Mouse (Mus musculus): ENCODE results near the gene Pigo. TPM values are rescaled to one million over a fixed set of nuclear protein-coding genes. Genes with fewer than 3 reads are reported as not detected.

The Pigo gene
- polyA plus RNA-seq, 1 experiment = 4.9 TPM

DNA sequence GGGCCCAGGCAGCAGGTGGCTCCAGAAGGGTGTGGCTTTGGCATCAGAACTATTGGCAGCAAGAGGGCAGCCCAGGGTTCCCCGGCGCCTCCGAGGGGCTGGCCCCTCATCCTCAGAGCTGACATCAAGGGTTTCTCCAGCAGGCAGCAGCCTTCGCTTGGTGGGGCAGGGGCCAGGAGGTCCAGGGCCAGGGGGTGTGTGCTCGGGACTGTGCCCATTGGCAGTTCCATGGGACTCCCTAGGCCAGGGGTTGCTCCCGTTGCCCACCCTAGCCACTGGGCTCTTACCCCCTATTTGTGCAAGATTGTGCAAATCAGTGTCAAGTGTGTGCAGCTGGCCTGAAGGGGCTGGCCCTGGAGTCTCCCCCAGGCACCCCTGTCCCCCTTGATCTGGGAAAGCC, 10.2 kb upstream of the Pigo start:
- Histone ChIP-seq H3K79me3 (ENCODE audit: low read depth) (no peaks in the 10 kb centered on the region), H3K4me3 (ENCODE audit: insufficient read depth, poor library complexity, severe bottlenecking) (no peak overlapping the region), H3K79me2 (ENCODE audit: control insufficient read depth, insufficient read depth) (peaks cover 4% of the 10 kb centered on the region), H3ac (ENCODE audit: control insufficient read depth, insufficient read length, low read depth) (no peak overlapping the region), H3K27me3 (ENCODE audit: control insufficient read depth, insufficient read depth, insufficient read length) (no peaks in the 10 kb centered on the region), H3K36me3 (ENCODE audit: control insufficient read depth, insufficient read depth) (no peaks in the 10 kb centered on the region)
- TF ChIP-seq CEBPB (IDR thresholded peaks at IDR 0.05; ENCODE audit: low read depth) (no peak), MAX (IDR thresholded peaks at IDR 0.05) (no peak), FOSL1 (IDR thresholded peaks at IDR 0.05; ENCODE audit: insufficient read depth, low read length, poor library complexity, severe bottlenecking) (no peak), MYOD1 (IDR thresholded peaks at IDR 0.05; ENCODE audit: control insufficient read depth, insufficient read length, low read depth) (no peak), MYOG (IDR thresholded peaks at IDR 0.05; ENCODE audit: control insufficient read depth, extremely low read depth, insufficient read length) (no peak), USF1 (IDR thresholded peaks at IDR 0.05; ENCODE audit: low read depth) (no peak), CTCF (IDR thresholded peaks at IDR 0.05; ENCODE audit: control insufficient read depth, insufficient read depth, insufficient read length) (no peak)

DNA sequence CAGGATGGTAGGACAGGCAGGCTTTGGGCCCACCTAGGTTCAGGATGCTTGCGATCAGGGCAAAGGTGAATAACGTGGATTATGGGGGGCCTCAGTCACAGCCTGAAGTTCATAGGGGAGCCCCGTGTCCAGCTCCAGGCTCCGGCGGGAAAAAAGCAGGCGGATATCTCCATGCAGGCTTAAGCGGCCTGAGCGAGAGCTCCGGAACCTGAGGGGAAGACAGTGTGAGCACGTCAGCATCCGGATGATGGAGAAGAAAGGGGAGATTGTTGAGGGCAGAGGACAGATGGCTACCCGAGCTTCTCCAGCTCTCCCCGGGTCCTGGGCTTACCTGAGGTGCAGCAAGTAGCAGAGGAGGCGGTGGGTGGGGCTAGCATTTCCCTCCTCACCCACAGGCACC, 7.9 kb upstream of the Pigo start:
- H3K4me3 ChIP-seq (ENCODE audit: insufficient read depth, poor library complexity, severe bottlenecking) = no peak overlapping the region
- H3K79me2 ChIP-seq (ENCODE audit: control insufficient read depth, insufficient read depth) = peaks cover 18% of the 10 kb centered on the region
- H3ac ChIP-seq (ENCODE audit: control insufficient read depth, insufficient read length, low read depth) = no peak overlapping the region
- no peaks in the 10 kb centered on the region for H3K79me3 ChIP-seq (ENCODE audit: low read depth)
- no peaks in the 10 kb centered on the region for H3K27me3 ChIP-seq (ENCODE audit: control insufficient read depth, insufficient read depth, insufficient read length)
- TF ChIP-seq MAX (IDR thresholded peaks at IDR 0.05) (no peak), USF1 (IDR thresholded peaks at IDR 0.05; ENCODE audit: low read depth) (no peak), CTCF (IDR thresholded peaks at IDR 0.05; ENCODE audit: control insufficient read depth, insufficient read depth, insufficient read length) (no peak), CEBPB (IDR thresholded peaks at IDR 0.05; ENCODE audit: low read depth) (no peak), MYOD1 (IDR thresholded peaks at IDR 0.05; ENCODE audit: control insufficient read depth, insufficient read length, low read depth) (no peak), MYOG (IDR thresholded peaks at IDR 0.05; ENCODE audit: control insufficient read depth, extremely low read depth, insufficient read length) (no peak), FOSL1 (IDR thresholded peaks at IDR 0.05; ENCODE audit: insufficient read depth, low read length, poor library complexity, severe bottlenecking) (no peak)
- peaks cover 11% of the 10 kb centered on the region for H3K36me3 ChIP-seq (ENCODE audit: control insufficient read depth, insufficient read depth)

DNA sequence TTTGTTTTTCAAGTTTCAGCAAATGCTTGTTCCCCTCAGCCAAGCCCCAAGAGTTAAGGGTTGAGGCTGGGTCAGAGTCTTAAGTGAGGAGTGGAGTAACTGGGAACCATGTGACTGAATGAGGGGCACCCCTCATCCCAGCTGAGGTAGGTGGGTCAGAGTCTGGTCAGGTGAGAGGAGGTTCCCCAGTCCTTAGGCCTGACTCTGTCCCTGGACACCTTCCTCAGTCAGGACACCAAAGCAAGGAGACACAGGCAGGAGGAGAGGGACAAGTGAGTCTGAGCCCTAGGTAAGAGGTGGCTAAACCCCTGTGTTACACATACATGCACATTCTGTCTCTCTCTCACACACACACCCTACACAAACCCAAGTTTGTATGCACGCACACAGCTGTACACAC, 6.9 kb upstream of the Pigo start:
- H3K4me3 ChIP-seq (ENCODE audit: insufficient read depth, poor library complexity, severe bottlenecking) = no peak overlapping the region
- TF ChIP-seq MYOG (IDR thresholded peaks at IDR 0.05; ENCODE audit: control insufficient read depth, extremely low read depth, insufficient read length) (no peak), MAX (IDR thresholded peaks at IDR 0.05) (no peak), CTCF (IDR thresholded peaks at IDR 0.05; ENCODE audit: control insufficient read depth, insufficient read depth, insufficient read length) (no peak)
- peaks cover 18% of the 10 kb centered on the region for H3K79me2 ChIP-seq (ENCODE audit: control insufficient read depth, insufficient read depth)
- H3ac ChIP-seq (ENCODE audit: control insufficient read depth, insufficient read length, low read depth) = no peak overlapping the region
- peaks cover 21% of the 10 kb centered on the region for H3K36me3 ChIP-seq (ENCODE audit: control insufficient read depth, insufficient read depth)
- no peaks in the 10 kb centered on the region for H3K79me3 ChIP-seq (ENCODE audit: low read depth)
- H3K27me3 ChIP-seq (ENCODE audit: control insufficient read depth, insufficient read depth, insufficient read length) = no peaks in the 10 kb centered on the region

DNA sequence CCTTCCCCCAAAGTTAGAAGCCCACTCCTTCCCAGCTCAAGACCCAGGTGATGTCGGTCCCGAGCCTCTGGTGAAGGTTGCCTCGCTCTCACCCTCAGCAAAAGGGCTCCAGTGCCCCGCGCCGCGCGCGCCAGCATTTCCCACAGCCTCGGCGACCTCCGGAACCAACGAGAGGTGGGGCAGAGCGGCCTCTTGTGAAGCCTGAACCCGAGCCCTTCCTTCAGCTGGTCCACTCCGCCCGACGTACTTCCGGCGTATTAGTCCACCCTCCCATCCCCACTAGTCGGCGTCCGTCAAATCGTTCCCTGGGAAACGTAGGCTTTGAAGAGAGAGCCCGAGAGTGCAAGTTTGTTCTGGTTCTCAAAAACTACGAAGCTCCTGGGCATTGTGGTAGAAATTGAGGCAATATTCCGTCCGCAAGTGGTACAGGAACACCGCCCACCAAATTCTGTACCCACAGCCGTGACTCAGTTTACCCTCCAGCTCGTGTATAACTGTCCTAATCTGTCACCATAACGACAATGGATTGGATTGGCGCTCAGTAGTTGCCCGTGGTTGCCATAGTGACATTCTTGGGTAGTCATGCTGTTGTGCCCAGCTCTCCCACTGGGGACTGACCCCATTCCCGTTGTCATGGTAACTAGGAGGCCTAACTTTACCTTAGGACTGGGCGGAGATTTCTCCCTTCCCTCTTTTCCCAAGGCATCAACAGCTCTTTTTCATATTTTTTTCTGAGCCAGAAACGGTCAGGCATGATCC, 5.8 kb upstream of the Pigo start, which contains the start of gene Stoml2:
Gene Stoml2, minus strand, starts transcription at position 474 of the 759 bp plus-strand sequence.
- Histone ChIP-seq H3K27me3 (ENCODE audit: control insufficient read depth, insufficient read depth, insufficient read length) (no peaks in the 10 kb centered on the region), H3K79me2 (ENCODE audit: control insufficient read depth, insufficient read depth) (peaks cover 18% of the 10 kb centered on the region), H3K36me3 (ENCODE audit: control insufficient read depth, insufficient read depth) (peaks cover 22% of the 10 kb centered on the region), H3ac (ENCODE audit: control insufficient read depth, insufficient read length, low read depth) (peak within 1 kb of the TSS; percentile 69), H3K79me3 (ENCODE audit: low read depth) (no peaks in the 10 kb centered on the region), H3K4me3 (ENCODE audit: insufficient read depth, poor library complexity, severe bottlenecking) (peak within 1 kb of the TSS; percentile 68)
- TF ChIP-seq MYOD1 (IDR thresholded peaks at IDR 0.05; ENCODE audit: control insufficient read depth, insufficient read length, low read depth) = no peak
- TF ChIP-seq MAX (IDR thresholded peaks at IDR 0.05) = peak; percentile 63

DNA sequence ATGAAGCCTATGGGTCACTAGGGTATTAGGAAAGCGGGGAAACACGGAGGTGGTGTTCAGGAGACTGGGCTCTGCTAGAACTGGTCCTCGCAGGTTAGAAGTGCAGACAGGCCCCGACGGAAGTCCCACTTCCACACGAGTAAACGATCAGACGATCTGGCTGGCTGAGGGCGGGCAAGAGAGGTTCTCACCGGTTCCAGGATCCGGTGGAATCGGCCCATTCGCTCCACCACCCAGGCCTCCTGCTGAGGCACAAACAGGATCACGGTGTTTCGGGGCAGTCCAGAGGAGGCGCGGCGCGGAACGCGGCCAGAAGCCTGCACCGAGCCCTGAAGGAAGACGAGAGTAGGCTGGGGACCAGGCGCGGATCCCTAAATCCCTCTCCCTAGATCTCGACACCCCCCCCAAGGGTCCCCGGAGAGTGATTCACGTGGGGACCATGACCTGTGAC, 5.2 kb upstream of the Pigo start:
- Histone ChIP-seq H3K36me3 (ENCODE audit: control insufficient read depth, insufficient read depth) (peaks cover 22% of the 10 kb centered on the region), H3K27me3 (ENCODE audit: control insufficient read depth, insufficient read depth, insufficient read length) (no peaks in the 10 kb centered on the region), H3K4me3 (ENCODE audit: insufficient read depth, poor library complexity, severe bottlenecking) (peak overlapping the region; percentile 68), H3K79me2 (ENCODE audit: control insufficient read depth, insufficient read depth) (peaks cover 18% of the 10 kb centered on the region), H3ac (ENCODE audit: control insufficient read depth, insufficient read length, low read depth) (peak overlapping the region; percentile 69), H3K79me3 (ENCODE audit: low read depth) (no peaks in the 10 kb centered on the region)
- TF ChIP-seq MAX (IDR thresholded peaks at IDR 0.05) (no peak), FOSL1 (IDR thresholded peaks at IDR 0.05; ENCODE audit: insufficient read depth, low read length, poor library complexity, severe bottlenecking) (no peak), CTCF (IDR thresholded peaks at IDR 0.05; ENCODE audit: control insufficient read depth, insufficient read depth, insufficient read length) (no peak), MYOD1 (IDR thresholded peaks at IDR 0.05; ENCODE audit: control insufficient read depth, insufficient read length, low read depth) (no peak), CEBPB (IDR thresholded peaks at IDR 0.05; ENCODE audit: low read depth) (no peak), USF1 (IDR thresholded peaks at IDR 0.05; ENCODE audit: low read depth) (no peak), MYOG (IDR thresholded peaks at IDR 0.05; ENCODE audit: control insufficient read depth, extremely low read depth, insufficient read length) (no peak)

DNA sequence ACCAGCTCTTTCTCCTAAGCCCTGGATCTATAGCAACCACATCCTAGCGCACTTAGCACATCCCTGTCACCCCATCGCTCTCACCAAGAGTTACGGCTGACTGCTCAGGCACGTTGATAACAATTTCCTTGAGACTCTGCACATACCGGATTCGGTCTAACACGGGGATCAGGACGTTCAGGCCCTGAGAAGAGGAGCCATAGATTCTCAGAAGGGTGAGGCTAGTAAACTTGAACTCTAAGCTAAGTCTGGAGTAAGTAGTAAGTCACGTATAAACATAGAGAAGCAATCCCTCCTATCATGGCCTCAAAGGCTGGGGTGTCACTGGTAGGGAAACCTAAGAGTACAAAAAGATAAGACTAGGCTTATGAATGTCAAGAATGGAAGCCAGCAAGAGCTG, 4.7 kb upstream of the Pigo start:
- no peaks in the 10 kb centered on the region for H3K79me3 ChIP-seq (ENCODE audit: low read depth)
- TF ChIP-seq CEBPB (IDR thresholded peaks at IDR 0.05; ENCODE audit: low read depth) (no peak), CTCF (IDR thresholded peaks at IDR 0.05; ENCODE audit: control insufficient read depth, insufficient read depth, insufficient read length) (no peak), MYOD1 (IDR thresholded peaks at IDR 0.05; ENCODE audit: control insufficient read depth, insufficient read length, low read depth) (no peak), MAX (IDR thresholded peaks at IDR 0.05) (no peak), FOSL1 (IDR thresholded peaks at IDR 0.05; ENCODE audit: insufficient read depth, low read length, poor library complexity, severe bottlenecking) (no peak), USF1 (IDR thresholded peaks at IDR 0.05; ENCODE audit: low read depth) (no peak)
- peak overlapping the region; percentile 69 for H3ac ChIP-seq (ENCODE audit: control insufficient read depth, insufficient read length, low read depth)
- H3K4me3 ChIP-seq (ENCODE audit: insufficient read depth, poor library complexity, severe bottlenecking) = peak overlapping the region; percentile 68
- H3K27me3 ChIP-seq (ENCODE audit: control insufficient read depth, insufficient read depth, insufficient read length) = no peaks in the 10 kb centered on the region
- H3K79me2 ChIP-seq (ENCODE audit: control insufficient read depth, insufficient read depth) = peaks cover 18% of the 10 kb centered on the region
- H3K36me3 ChIP-seq (ENCODE audit: control insufficient read depth, insufficient read depth) = peaks cover 22% of the 10 kb centered on the region
